Mouse (Mus musculus) brain, embryonic 14.5 days (tissue): ENCODE measurements around the gene Ttc24.

Experiments
- CTCF ChIP-seq: fragments of 200-500 bp; IDR thresholded peaks from 2 replicates; pipeline ENCODE4 v1.5.1; 2012; ENCODE audit warnings: inconsistent platforms, mild to moderate bottlenecking, moderate library complexity, borderline replicate concordance; ENCODE audit not compliant: insufficient read depth, insufficient read length; ENCODE audit errors: extremely low read depth
- POLR2A ChIP-seq: fragments of 200-500 bp; IDR thresholded peaks from 2 replicates; pipeline ENCODE4 v1.6.1; 2012; ENCODE audit warnings: mild to moderate bottlenecking, inconsistent platforms, borderline replicate concordance; ENCODE audit not compliant: poor library complexity, insufficient read depth, insufficient read length, severe bottlenecking; ENCODE audit errors: extremely low read depth

- TF ChIP-seq POLR2A = no peak
- no peak for TF ChIP-seq CTCF
Measured at GRCm38 (mm10) chr3:88102611-88103010, 24.5 kb upstream of the Ttc24 start.
